8 mouse cellular contexts compared by ENCODE assay signal in genomic region chr12:110377734-110378133, GRCm38 (mm10).
DNase-seq lines count a peak whose midpoint lies in the region; ATAC-seq and TF ChIP-seq lines count a peak whose summit lies in the region.

No protein-coding gene starts in this region.

- H3K9me3 ChIP-seq in heart, postnatal 0 days (replicated peaks; ENCODE audit: control insufficient read depth, low read length), result no peaks in the 10 kb centered on the region

- DNase-seq in heart, postnatal 0 days (ENCODE audit: low spot score), result no peak
- DNase-seq in heart, adult 8-10 months (ENCODE audit: low spot score), result no peak
- peak; percentile 40 for DNase-seq in ovary, postnatal 36 days (ENCODE audit: low spot score)
- DNase-seq in ovary, adult 18-20 months (ENCODE audit: low spot score), result no peak
- DNase-seq in adrenal gland, postnatal 10 days, result peak; percentile 79
- DNase-seq in kidney, postnatal 4 days, result peak; percentile 51 to 63
- peak; percentile 72 for DNase-seq in testis, postnatal 10 days (ENCODE audit: low spot score)
- DNase-seq in cerebellum, adult 9-10 months, result no peak

- H3K27me3 ChIP-seq in heart, postnatal 0 days (ENCODE audit: control insufficient read depth, insufficient read depth, low read length), result peaks cover 31% of the 10 kb centered on the region

- no peak overlapping the region for H3K4me3 ChIP-seq in heart, postnatal 0 days (ENCODE audit: low read depth, low read length)

- no peak overlapping the region for H3K4me2 ChIP-seq in heart, postnatal 0 days (ENCODE audit: low read depth, low read length)

- H3K9ac ChIP-seq in heart, postnatal 0 days (replicated peaks; ENCODE audit: low read depth, low read length), result no peak overlapping the region

- 60% methylated on average over 10 of the region's 10 CpGs for WGBS in heart, postnatal 0 days

- H3K36me3 ChIP-seq in heart, postnatal 0 days (replicated peaks; ENCODE audit: control insufficient read depth, insufficient read depth, low read length), result no peaks in the 10 kb centered on the region

- peak; percentile 23 for TF ChIP-seq CTCF in heart, postnatal 0 days (IDR thresholded peaks at IDR 0.05; ENCODE audit: low read depth)

- no peak overlapping the region for H3K27ac ChIP-seq in heart, postnatal 0 days (ENCODE audit: low read depth)

- TF ChIP-seq EP300 in heart, postnatal 0 days (IDR thresholded peaks at IDR 0.05; ENCODE audit: low read depth), result no peak

- H3K4me1 ChIP-seq in heart, postnatal 0 days (ENCODE audit: control insufficient read depth, insufficient read depth), result no peaks in the 10 kb centered on the region

- no peak for ATAC-seq in heart, postnatal 0 days (ENCODE audit: insufficient read depth, low read depth)

Comparison
In these comparisons a context has a peak if more than half of its experiments do, and no peak if none do; other contexts are left out.
1. DNase-seq: peak in ovary, postnatal 36 days (single experiment), adrenal gland, postnatal 10 days (single experiment), kidney, postnatal 4 days (2 of 2) and testis, postnatal 10 days (single experiment); none in heart, postnatal 0 days (single experiment), heart, adult 8-10 months (single experiment), ovary, adult 18-20 months (single experiment) and cerebellum, adult 9-10 months (single experiment).